Mouse (Mus musculus) hindbrain, postnatal 0 days (tissue): ENCODE measurements at regions not wholly inside any gene's neighbourhood (a gene's known extent, or its start where the extent isn't known, plus 50 kb on each side); places are given as distances from the start of the nearest gene placed in this dataset.

Source experiments
- ATAC-seq: fragments of 200-750 bp; cut with Nextera tagmentation; 2 replicates; pipeline ENCODE4 v1.8.0; 2017; ENCODE audit warnings: mild to moderate bottlenecking, moderate TSS enrichment, moderate library complexity
- DNase-seq: peaks from one replicate; pipeline ENCODE4 v3.0.0-alpha.2; 2015; ENCODE audit warnings: low spot score
- H3K27ac ChIP-seq: fragments of 300-500 bp; sonication (generic); 2 replicates; pipeline ENCODE4 v1.5.1; 2014; ENCODE audit warnings: mild to moderate bottlenecking
- H3K27me3 ChIP-seq: fragments of 300-500 bp; sonication (generic); 2 replicates; pipeline ENCODE4 v1.6.1; 2014; ENCODE audit warnings: low read length, mixed read lengths; ENCODE audit not compliant: insufficient read depth
- H3K36me3 ChIP-seq: fragments of 300-500 bp; sonication (generic); 2 replicates; pipeline ENCODE4 v1.6.1; 2014; ENCODE audit warnings: low read length, mixed read lengths; ENCODE audit not compliant: insufficient read depth
- H3K4me1 ChIP-seq: fragments of 300-500 bp; sonication (generic); 2 replicates; pipeline ENCODE4 v1.6.1; 2014; ENCODE audit warnings: antibody characterized with exemption, low read length, mixed read lengths; ENCODE audit not compliant: insufficient read depth
- H3K4me2 ChIP-seq: fragments of 300-500 bp; sonication (generic); 2 replicates; pipeline ENCODE4 v1.6.1; 2014; ENCODE audit warnings: low read depth, mild to moderate bottlenecking, low read length, moderate library complexity, mixed read lengths
- H3K4me3 ChIP-seq: fragments of 300-500 bp; sonication (generic); 2 replicates; pipeline ENCODE4 v1.5.1; 2014; ENCODE audit warnings: low read length
- H3K9ac ChIP-seq: fragments of 300-500 bp; sonication (generic); replicated peaks from 2 replicates; pipeline ENCODE4 v1.6.1; 2014; ENCODE audit warnings: mild to moderate bottlenecking, low read length, moderate library complexity, mixed read lengths
- H3K9me3 ChIP-seq: fragments of 300-500 bp; sonication (generic); 2 replicates; pipeline ENCODE4 v1.6.1; 2016; ENCODE audit warnings: low read length, mixed read lengths
- CTCF ChIP-seq: IDR thresholded peaks from 2 replicates; pipeline ENCODE4 v1.5.1; 2016; ENCODE audit warnings: antibody characterized with exemption, control low read depth, low read depth
- WGBS: fragments of 180-500 bp; shearing (Covaris S2); extraction: QIAGEN DNeasy Blood & Tissue Kit; methylation state at CpG from one replicate; pipeline ENCODE4 v1.1.7; 2014; 5-methylcytosine and 5-hydroxymethylcytosine counted together

- Histone ChIP-seq H3K4me3 (no peak overlapping the region), H3K36me3 (no peaks in the 10 kb centered on the region), H3K4me2 (peak overlapping the region; percentile 27), H3K27me3 (no peaks in the 10 kb centered on the region), H3K4me1 (peaks cover 5% of the 10 kb centered on the region; the same call in 1 of the 2 replicates), H3K27ac (peak overlapping the region; percentile 60), H3K9ac (no peak overlapping the region), H3K9me3 (no peaks in the 10 kb centered on the region)
- peak; percentile 60 for ATAC-seq
- 24% methylated on average over 10 of the region's 10 CpGs for WGBS
- no peak for TF ChIP-seq CTCF
- DNase-seq = peak; percentile 85
Measured at GRCm38 (mm10) chr19:27599639-27600308, 170.1 kb upstream of the Pum3 start.

DNA sequence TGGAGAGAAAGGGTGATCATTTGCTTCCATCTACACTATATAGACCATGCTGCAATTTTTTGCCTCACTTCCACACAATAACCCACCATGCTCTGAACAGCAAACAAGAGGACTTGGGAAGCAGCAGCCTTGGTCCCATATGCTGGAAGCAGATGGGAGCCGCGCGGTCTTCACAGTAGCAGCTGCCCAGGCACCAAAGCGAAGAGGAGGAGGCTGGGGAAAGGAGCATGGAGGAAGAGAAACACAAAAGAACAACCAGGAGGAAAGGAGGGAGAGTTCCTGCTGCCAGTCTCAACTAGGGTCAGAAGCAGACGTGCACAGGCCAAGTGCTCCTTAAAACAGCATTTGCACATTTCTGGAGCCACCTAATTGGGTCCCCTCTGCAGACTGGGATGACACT, 168.7 kb upstream of the Pum3 start:
- H3K4me3 ChIP-seq = no peak overlapping the region
- DNase-seq = peak; percentile 48
- H3K4me2 ChIP-seq = no peak overlapping the region
- no peak for TF ChIP-seq CTCF
- peak; percentile 54; the same call in 1 of the 2 replicates for ATAC-seq
- WGBS = 79% methylated on average over 5 of the region's 5 CpGs
- no peak overlapping the region for H3K27ac ChIP-seq
- no peak overlapping the region for H3K9ac ChIP-seq
- H3K4me1 ChIP-seq = peaks cover 5% of the 10 kb centered on the region; the same call in 1 of the 2 replicates
- H3K27me3 ChIP-seq = no peaks in the 10 kb centered on the region
- no peaks in the 10 kb centered on the region for H3K9me3 ChIP-seq
- H3K36me3 ChIP-seq = no peaks in the 10 kb centered on the region

DNA sequence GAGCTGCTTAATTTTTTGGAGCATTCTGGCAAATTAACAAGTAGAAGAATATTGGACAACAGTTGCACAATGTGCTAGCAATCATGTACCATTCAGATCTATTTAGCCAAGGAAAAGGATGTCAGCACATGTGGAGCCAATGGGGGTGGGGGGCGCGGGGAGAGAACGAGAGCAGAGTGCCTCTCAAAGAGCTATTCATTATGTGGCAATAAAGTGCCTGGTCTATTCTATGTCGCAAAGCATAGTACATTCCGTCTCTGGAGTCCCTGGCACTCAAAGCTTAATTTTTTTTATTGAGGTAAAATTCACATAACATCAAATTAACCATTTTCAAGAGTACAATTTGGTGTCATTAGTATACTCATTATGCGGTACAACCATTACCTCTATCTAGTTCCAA, 155.9 kb upstream of the Pum3 start:
- no peaks in the 10 kb centered on the region for H3K9me3 ChIP-seq
- peaks cover 11% of the 10 kb centered on the region; the same call in 1 of the 2 replicates for H3K4me1 ChIP-seq
- DNase-seq = no peak
- ATAC-seq = no peak
- H3K9ac ChIP-seq = no peak overlapping the region
- H3K4me3 ChIP-seq = no peak overlapping the region
- H3K4me2 ChIP-seq = no peak overlapping the region
- H3K36me3 ChIP-seq = no peaks in the 10 kb centered on the region
- H3K27me3 ChIP-seq = no peaks in the 10 kb centered on the region
- no peak for TF ChIP-seq CTCF
- 79% methylated on average over 6 of the region's 6 CpGs for WGBS
- no peak overlapping the region for H3K27ac ChIP-seq

- Histone ChIP-seq H3K4me1 (peaks cover 11% of the 10 kb centered on the region; the same call in 1 of the 2 replicates), H3K36me3 (no peaks in the 10 kb centered on the region), H3K4me2 (peak overlapping the region; percentile 31; the same call in 1 of the 2 replicates), H3K9ac (no peak overlapping the region), H3K4me3 (no peak overlapping the region), H3K27ac (no peak overlapping the region; the same call in 1 of the 2 replicates), H3K9me3 (no peaks in the 10 kb centered on the region), H3K27me3 (no peaks in the 10 kb centered on the region)
- no peak for TF ChIP-seq CTCF
- 51% methylated on average over 8 of the region's 8 CpGs for WGBS
- DNase-seq (no peak), ATAC-seq (peak; percentile 38; the same call in 1 of the 2 replicates)
Measured at GRCm38 (mm10) chr19:27582111-27582500, 152.5 kb upstream of the Pum3 start.

GRCm38 (mm10) chr19:27581362-27582110, 151.9 kb upstream of the Pum3 start:
- ATAC-seq = peak; percentile 89
- TF ChIP-seq CTCF = no peak
- Histone ChIP-seq H3K9me3 (no peaks in the 10 kb centered on the region), H3K9ac (no peak overlapping the region), H3K4me2 (peak overlapping the region; percentile 31), H3K27me3 (no peaks in the 10 kb centered on the region), H3K4me1 (peaks cover 11% of the 10 kb centered on the region; the same call in 1 of the 2 replicates), H3K27ac (no peak overlapping the region), H3K4me3 (no peak overlapping the region), H3K36me3 (no peaks in the 10 kb centered on the region)
- WGBS = 20% methylated on average over 6 of the region's 6 CpGs
- DNase-seq = peak; percentile 84

DNA sequence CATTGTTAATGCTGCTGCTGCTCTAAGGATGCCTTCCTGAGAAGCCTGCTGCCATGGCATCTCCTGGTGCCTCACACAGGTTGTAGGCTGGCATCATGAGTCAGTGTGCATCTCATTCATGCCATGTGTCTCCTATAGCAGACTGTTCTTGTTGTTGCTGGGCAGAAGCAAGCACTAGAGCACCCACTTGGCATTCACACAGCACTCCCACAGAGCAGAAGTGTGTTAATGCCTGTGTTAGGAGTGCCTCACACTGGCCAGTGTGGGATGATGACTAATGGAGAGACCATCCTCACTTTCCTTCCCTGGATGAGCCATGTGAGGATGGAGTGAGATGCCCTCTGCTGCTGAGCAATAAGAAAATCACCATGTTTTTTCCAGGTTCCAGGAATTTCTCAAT, 146.9 kb upstream of the Pum3 start:
- no peak overlapping the region for H3K4me2 ChIP-seq
- no peaks in the 10 kb centered on the region for H3K27me3 ChIP-seq
- no peaks in the 10 kb centered on the region for H3K9me3 ChIP-seq
- peaks cover 9% of the 10 kb centered on the region; the same call in 1 of the 2 replicates for H3K4me1 ChIP-seq
- DNase-seq = peak; percentile 24
- no peaks in the 10 kb centered on the region for H3K36me3 ChIP-seq
- TF ChIP-seq CTCF = peak; percentile 45
- H3K4me3 ChIP-seq = no peak overlapping the region
- no peak overlapping the region for H3K9ac ChIP-seq
- no peak overlapping the region for H3K27ac ChIP-seq
- peak; percentile 59; the same call in 1 of the 2 replicates for ATAC-seq
